Mouse (Mus musculus): Measurements from ENCODE around the gene 1700006A11Rik. TPM values are rescaled to one million over a fixed set of nuclear protein-coding genes. Genes with fewer than 3 reads are reported as not detected.
"Not testable (repeated sequence)": the region's sequence is repeated elsewhere in the genome, so short reads cannot be mapped to it uniquely, and the experiment has no call there.

The 1700006A11Rik gene
- polyA plus RNA-seq (2015; fragmentation: Nextera tagmentation; extraction: Ambion mirVana) = not detected in 2 replicates

GRCm38 (mm10) chr3:124425940-124426339 is at the start of gene 1700006A11Rik:
Gene 1700006A11Rik (minus strand): TSS chr3:124426040.
- ATAC-seq = no peak
- Histone ChIP-seq H3K4me3 (replicated peaks; ENCODE audit: low read length) (no peak within 1 kb of the TSS), H3K9me3 (ENCODE audit: control insufficient read depth, low read length) (no peaks in the 10 kb centered on the region), H3K27ac (ENCODE audit: low read length) (no peak within 1 kb of the TSS), H3K4me1 (replicated peaks; ENCODE audit: control insufficient read depth, insufficient read depth, low read length) (no peaks in the 10 kb centered on the region), H3K9ac (replicated peaks; ENCODE audit: low read depth, low read length) (no peak within 1 kb of the TSS), H3K4me2 (ENCODE audit: low read length) (no peak within 1 kb of the TSS), H3K27me3 (replicated peaks; ENCODE audit: control insufficient read depth, insufficient read depth, low read length) (no peaks in the 10 kb centered on the region), H3K36me3 (ENCODE audit: control insufficient read depth, insufficient read depth) (no peaks in the 10 kb centered on the region)
- 79% methylated on average over 1 of the region's 1 CpGs for WGBS

DNA sequence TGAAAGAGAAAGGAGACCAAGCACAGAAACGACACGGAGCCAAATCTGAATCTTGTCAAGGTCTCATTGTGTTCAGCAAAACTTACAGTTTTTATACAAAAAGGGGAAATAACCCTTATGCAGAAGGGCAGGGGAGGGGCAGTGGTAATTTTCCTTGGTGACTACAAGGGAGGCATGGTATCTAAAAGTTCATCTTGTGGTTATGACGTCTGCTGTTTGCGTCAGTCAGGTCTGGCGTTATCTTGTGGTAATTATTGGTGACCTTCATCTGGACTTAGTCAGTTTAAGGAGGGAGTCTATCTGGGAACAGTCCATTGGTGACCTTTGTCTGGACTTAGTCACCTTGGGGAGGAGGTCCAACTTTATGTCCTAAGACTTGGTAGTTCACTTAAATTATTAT is 48.5 kb upstream of the 1700006A11Rik start:
- H3K4me3 ChIP-seq (replicated peaks; ENCODE audit: low read length); ATAC-seq; H3K27me3 ChIP-seq (replicated peaks; ENCODE audit: control insufficient read depth, insufficient read depth, low read length); H3K9me3 ChIP-seq (ENCODE audit: control insufficient read depth, low read length); H3K27ac ChIP-seq (ENCODE audit: low read length); H3K36me3 ChIP-seq (ENCODE audit: control insufficient read depth, insufficient read depth); H3K4me1 ChIP-seq (replicated peaks; ENCODE audit: control insufficient read depth, insufficient read depth, low read length); H3K4me2 ChIP-seq (ENCODE audit: low read length); H3K9ac ChIP-seq (replicated peaks; ENCODE audit: low read depth, low read length): not testable (repeated sequence)
- 95% methylated on average over 5 of the region's 5 CpGs for WGBS

- Histone ChIP-seq H3K4me2 (ENCODE audit: low read length) (no peak overlapping the region), H3K36me3 (ENCODE audit: control insufficient read depth, insufficient read depth) (no peaks in the 10 kb centered on the region), H3K4me3 (replicated peaks; ENCODE audit: low read length) (no peak overlapping the region), H3K9ac (replicated peaks; ENCODE audit: low read depth, low read length) (no peak overlapping the region), H3K27me3 (replicated peaks; ENCODE audit: control insufficient read depth, insufficient read depth, low read length) (no peaks in the 10 kb centered on the region), H3K9me3 (ENCODE audit: control insufficient read depth, low read length) (no peaks in the 10 kb centered on the region), H3K4me1 (replicated peaks; ENCODE audit: control insufficient read depth, insufficient read depth, low read length) (no peaks in the 10 kb centered on the region), H3K27ac (ENCODE audit: low read length) (no peak overlapping the region)
- WGBS = 75% methylated on average over 6 of the region's 6 CpGs
- ATAC-seq = peak; percentile 63; the same call in 1 of the 2 replicates
These were observed 40.4 kb upstream of the 1700006A11Rik start for GRCm38 (mm10) chr3:124466102-124466730.

DNA sequence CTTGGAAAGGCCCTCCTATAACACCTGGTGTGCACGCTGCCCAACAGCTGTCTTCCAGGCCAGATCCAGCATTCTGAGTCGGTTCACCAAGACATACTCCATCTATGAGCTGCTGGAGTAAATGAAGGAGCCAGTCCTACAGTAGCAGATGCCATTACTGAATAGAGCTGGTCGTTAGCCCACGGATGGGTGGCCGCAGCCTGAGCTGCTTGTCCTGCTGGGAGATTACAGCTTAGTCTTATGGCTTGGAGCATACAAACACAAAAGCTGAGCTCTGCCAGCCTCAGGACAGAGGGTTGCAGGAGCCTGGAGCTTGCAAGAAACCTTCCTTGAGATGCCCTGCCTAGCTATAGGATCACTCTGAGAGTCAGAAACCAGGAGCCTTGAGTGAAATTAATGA is 33.6 kb downstream of the 1700006A11Rik start:
- Histone ChIP-seq H3K9me3 (ENCODE audit: control insufficient read depth, low read length) (no peaks in the 10 kb centered on the region), H3K27me3 (replicated peaks; ENCODE audit: control insufficient read depth, insufficient read depth, low read length) (no peaks in the 10 kb centered on the region), H3K27ac (ENCODE audit: low read length) (no peak overlapping the region), H3K4me1 (replicated peaks; ENCODE audit: control insufficient read depth, insufficient read depth, low read length) (no peaks in the 10 kb centered on the region), H3K36me3 (ENCODE audit: control insufficient read depth, insufficient read depth) (no peaks in the 10 kb centered on the region), H3K9ac (replicated peaks; ENCODE audit: low read depth, low read length) (no peak overlapping the region), H3K4me3 (replicated peaks; ENCODE audit: low read length) (no peak overlapping the region), H3K4me2 (ENCODE audit: low read length) (no peak overlapping the region)
- 40% methylated on average over 5 of the region's 5 CpGs for WGBS
- no peak for ATAC-seq

GRCm38 (mm10) chr3:124390101-124390500 is 35.7 kb downstream of the 1700006A11Rik start:
- Histone ChIP-seq H3K27me3 (replicated peaks; ENCODE audit: control insufficient read depth, insufficient read depth, low read length) (no peaks in the 10 kb centered on the region), H3K36me3 (ENCODE audit: control insufficient read depth, insufficient read depth) (no peaks in the 10 kb centered on the region), H3K9me3 (ENCODE audit: control insufficient read depth, low read length) (no peaks in the 10 kb centered on the region), H3K4me3 (replicated peaks; ENCODE audit: low read length) (no peak overlapping the region), H3K9ac (replicated peaks; ENCODE audit: low read depth, low read length) (no peak overlapping the region), H3K4me1 (replicated peaks; ENCODE audit: control insufficient read depth, insufficient read depth, low read length) (no peaks in the 10 kb centered on the region), H3K27ac (ENCODE audit: low read length) (no peak overlapping the region), H3K4me2 (ENCODE audit: low read length) (no peak overlapping the region)
- no peak for ATAC-seq
- 84% methylated on average over 2 of the region's 2 CpGs for WGBS

GRCm38 (mm10) chr3:124389650-124390049 is 36.2 kb downstream of the 1700006A11Rik start:
- no peak overlapping the region for H3K27ac ChIP-seq (ENCODE audit: low read length)
- no peak overlapping the region for H3K4me3 ChIP-seq (replicated peaks; ENCODE audit: low read length)
- no peaks in the 10 kb centered on the region for H3K9me3 ChIP-seq (ENCODE audit: control insufficient read depth, low read length)
- H3K4me2 ChIP-seq (ENCODE audit: low read length) = no peak overlapping the region
- H3K27me3 ChIP-seq (replicated peaks; ENCODE audit: control insufficient read depth, insufficient read depth, low read length) = no peaks in the 10 kb centered on the region
- WGBS = 49% methylated on average over 2 of the region's 2 CpGs
- no peak for ATAC-seq
- no peak overlapping the region for H3K9ac ChIP-seq (replicated peaks; ENCODE audit: low read depth, low read length)
- H3K4me1 ChIP-seq (replicated peaks; ENCODE audit: control insufficient read depth, insufficient read depth, low read length) = no peaks in the 10 kb centered on the region
- no peaks in the 10 kb centered on the region for H3K36me3 ChIP-seq (ENCODE audit: control insufficient read depth, insufficient read depth)

DNA sequence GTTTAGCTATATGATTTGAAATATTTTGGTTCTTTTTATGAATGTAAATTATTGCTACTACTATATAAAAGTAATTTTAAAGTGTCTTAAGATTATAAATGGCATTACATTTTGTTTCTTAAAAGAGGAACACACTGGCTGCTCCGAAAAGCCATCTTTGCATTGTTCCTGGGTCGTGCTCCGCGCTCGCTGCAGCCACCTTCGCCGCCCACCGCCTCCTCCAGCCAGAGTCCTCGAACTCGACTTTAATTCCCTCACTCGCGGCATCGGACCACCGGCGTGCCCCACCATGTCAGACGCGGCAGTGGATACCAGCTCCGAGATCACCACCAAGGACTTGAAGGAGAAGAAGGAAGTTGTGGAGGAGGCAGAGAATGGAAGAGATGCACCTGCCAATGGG is 40.5 kb downstream of the 1700006A11Rik start:
- not testable (repeated sequence) for H3K4me3 ChIP-seq (replicated peaks; ENCODE audit: low read length); H3K27me3 ChIP-seq (replicated peaks; ENCODE audit: control insufficient read depth, insufficient read depth, low read length); ATAC-seq; H3K27ac ChIP-seq (ENCODE audit: low read length); H3K36me3 ChIP-seq (ENCODE audit: control insufficient read depth, insufficient read depth); H3K9ac ChIP-seq (replicated peaks; ENCODE audit: low read depth, low read length); H3K4me1 ChIP-seq (replicated peaks; ENCODE audit: control insufficient read depth, insufficient read depth, low read length); H3K4me2 ChIP-seq (ENCODE audit: low read length); H3K9me3 ChIP-seq (ENCODE audit: control insufficient read depth, low read length)
- 91% methylated on average over 18 of the region's 18 CpGs for WGBS

- Histone ChIP-seq H3K36me3 (ENCODE audit: control insufficient read depth, insufficient read depth) (no peaks in the 10 kb centered on the region), H3K4me3 (replicated peaks; ENCODE audit: low read length) (no peak overlapping the region), H3K4me1 (replicated peaks; ENCODE audit: control insufficient read depth, insufficient read depth, low read length) (no peaks in the 10 kb centered on the region), H3K27ac (ENCODE audit: low read length) (no peak overlapping the region), H3K9me3 (ENCODE audit: control insufficient read depth, low read length) (no peaks in the 10 kb centered on the region), H3K9ac (replicated peaks; ENCODE audit: low read depth, low read length) (no peak overlapping the region), H3K27me3 (replicated peaks; ENCODE audit: control insufficient read depth, insufficient read depth, low read length) (no peaks in the 10 kb centered on the region), H3K4me2 (ENCODE audit: low read length) (no peak overlapping the region)
- WGBS = 75% methylated on average over 2 of the region's 2 CpGs
- ATAC-seq = no peak
These were observed 53.8 kb downstream of the 1700006A11Rik start for GRCm38 (mm10) chr3:124372031-124372430.

- Histone ChIP-seq H3K4me3 (replicated peaks; ENCODE audit: low read length) (no peak overlapping the region), H3K4me2 (ENCODE audit: low read length) (no peak overlapping the region), H3K9ac (replicated peaks; ENCODE audit: low read depth, low read length) (no peak overlapping the region), H3K36me3 (ENCODE audit: control insufficient read depth, insufficient read depth) (no peaks in the 10 kb centered on the region), H3K9me3 (ENCODE audit: control insufficient read depth, low read length) (no peaks in the 10 kb centered on the region), H3K27ac (ENCODE audit: low read length) (no peak overlapping the region), H3K27me3 (replicated peaks; ENCODE audit: control insufficient read depth, insufficient read depth, low read length) (no peaks in the 10 kb centered on the region), H3K4me1 (replicated peaks; ENCODE audit: control insufficient read depth, insufficient read depth, low read length) (no peaks in the 10 kb centered on the region)
- 80% methylated on average over 3 of the region's 3 CpGs for WGBS
- no peak for ATAC-seq
These were observed 68.3 kb downstream of the 1700006A11Rik start for GRCm38 (mm10) chr3:124357533-124357932.

Measured in forebrain, embryonic 16.5 days (tissue).